Mouse (Mus musculus): ENCODE results near the gene Lmo7. TPM values are rescaled to one million over a fixed set of nuclear protein-coding genes. Genes with fewer than 3 reads are reported as not detected.

Gene Lmo7
- polyA plus RNA-seq, 1 experiment from 2014 or later = 2.8 TPM

GRCm38 (mm10) chr14:101973171-101973570, 243.4 kb downstream of the Lmo7 start:
- Histone ChIP-seq H3K4me1 (ENCODE audit: insufficient read depth) (no peaks in the 10 kb centered on the region), H3K9me3 (ENCODE audit: low read length) (no peaks in the 10 kb centered on the region), H3K36me3 (replicated peaks; ENCODE audit: insufficient read depth, low read length) (no peaks in the 10 kb centered on the region), H3K4me3 (ENCODE audit: low read depth, low read length) (no peak overlapping the region), H3K4me2 (ENCODE audit: low read depth, low read length) (no peak overlapping the region), H3K9ac (replicated peaks) (no peak overlapping the region), H3K27ac (ENCODE audit: low read depth) (no peak overlapping the region), H3K27me3 (ENCODE audit: insufficient read depth, low read length) (no peaks in the 10 kb centered on the region)
- no peak for TF ChIP-seq EP300 (IDR thresholded peaks at IDR 0.05; ENCODE audit: low read depth)
- DNase-seq (no peak), ATAC-seq (no peak)
- 56% methylated on average over 6 of the region's 6 CpGs for WGBS (ENCODE audit: insufficient replicate concordance)

GRCm38 (mm10) chr14:101976021-101976685, 246.4 kb downstream of the Lmo7 start:
- DNase-seq (no peak), ATAC-seq (no peak)
- no peak overlapping the region for H3K4me3 ChIP-seq (ENCODE audit: low read depth, low read length)
- H3K4me2 ChIP-seq (ENCODE audit: low read depth, low read length) = no peak overlapping the region
- H3K4me1 ChIP-seq (ENCODE audit: insufficient read depth) = no peaks in the 10 kb centered on the region
- H3K9ac ChIP-seq (replicated peaks) = no peak overlapping the region
- no peaks in the 10 kb centered on the region for H3K27me3 ChIP-seq (ENCODE audit: insufficient read depth, low read length)
- H3K27ac ChIP-seq (ENCODE audit: low read depth) = no peak overlapping the region
- no peaks in the 10 kb centered on the region for H3K9me3 ChIP-seq (ENCODE audit: low read length)
- WGBS (ENCODE audit: insufficient replicate concordance) = 80% methylated on average over 11 of the region's 11 CpGs
- no peak for TF ChIP-seq CTCF (IDR thresholded peaks at IDR 0.05; ENCODE audit: low read depth)
- no peak for TF ChIP-seq EP300 (IDR thresholded peaks at IDR 0.05; ENCODE audit: low read depth)
- no peaks in the 10 kb centered on the region for H3K36me3 ChIP-seq (replicated peaks; ENCODE audit: insufficient read depth, low read length)

Other genes with a start within 250 kb of the Lmo7 start
- 2.1 and 2.4 TPM in 2 replicates for gene Tbc1d4, start 120.8 kb upstream of the Lmo7 start, polyA plus RNA-seq (2015; fragmentation: Nextera tagmentation; extraction: Ambion mirVana)
- 48.0 and 53.8 TPM in 2 replicates for gene Commd6, start 89.3 kb upstream of the Lmo7 start, polyA plus RNA-seq (2015; fragmentation: Nextera tagmentation; extraction: Ambion mirVana)
- gene Uchl3, start 76.0 kb upstream of the Lmo7 start, polyA plus RNA-seq (2015; fragmentation: Nextera tagmentation; extraction: Ambion mirVana) = 39.9 and 42.5 TPM in 2 replicates
- not detected in 2 replicates for gene Gm9922, start 143 bp upstream of the Lmo7 start, polyA plus RNA-seq (2015; fragmentation: Nextera tagmentation; extraction: Ambion mirVana)